Mouse (Mus musculus): ENCODE measurements around the gene D430041D05Rik.

GRCm38 (mm10) chr2:104351415-104352203, 59.2 kb downstream of the D430041D05Rik start:
- TF ChIP-seq SIN3A (IDR thresholded peaks at IDR 0.05; ENCODE audit: low read length) (no peak), MYC (IDR thresholded peaks at IDR 0.05; ENCODE audit: low read depth, low read length) (no peak), CHD2 (IDR thresholded peaks at IDR 0.05; ENCODE audit: low read length) (no peak)
